Mouse (Mus musculus) midbrain, embryonic 12.5 days (tissue): ENCODE data around the gene Akt1s1. TPM values are rescaled to one million over a fixed set of nuclear protein-coding genes. Genes with fewer than 3 reads are reported as not detected.

Experiments used
- ATAC-seq: fragments of 200-750 bp; cut with Nextera tagmentation; 2 replicates; pipeline ENCODE4 v1.8.0; 2017; ENCODE audit warnings: low read depth, moderate TSS enrichment, moderate library complexity; ENCODE audit not compliant: low FRiP score
- H3K27ac ChIP-seq: fragments of 300-500 bp; sonication (generic); replicated peaks from 2 replicates; pipeline ENCODE4 v1.5.1; 2016; ENCODE audit warnings: mild to moderate bottlenecking
- H3K27me3 ChIP-seq: fragments of 300-500 bp; sonication (generic); 2 replicates; pipeline ENCODE4 v1.6.1; 2016; ENCODE audit warnings: mild to moderate bottlenecking
- H3K36me3 ChIP-seq: fragments of 300-500 bp; sonication (generic); 2 replicates; pipeline ENCODE4 v1.6.1; 2016
- H3K4me1 ChIP-seq: fragments of 300-500 bp; sonication (generic); 2 replicates; pipeline ENCODE4 v1.6.1; 2016
- H3K4me2 ChIP-seq: fragments of 300-500 bp; sonication (generic); replicated peaks from 2 replicates; pipeline ENCODE4 v1.6.1; 2016; ENCODE audit warnings: mild to moderate bottlenecking, moderate library complexity
- H3K4me3 ChIP-seq: fragments of 300-500 bp; sonication (generic); 2 replicates; pipeline ENCODE4 v1.5.1; 2016; ENCODE audit warnings: mild to moderate bottlenecking
- H3K9ac ChIP-seq: fragments of 300-500 bp; sonication (generic); replicated peaks from 2 replicates; pipeline ENCODE4 v1.6.1; 2016; ENCODE audit warnings: mild to moderate bottlenecking, moderate library complexity
- H3K9me3 ChIP-seq: fragments of 300-500 bp; sonication (generic); 2 replicates; pipeline ENCODE4 v1.6.1; 2016; ENCODE audit warnings: mild to moderate bottlenecking
- WGBS: fragments of 180-500 bp; shearing (Covaris S2); methylation state at CpG from one replicate; pipeline ENCODE4 v1.1.7; 2016; 5-methylcytosine and 5-hydroxymethylcytosine counted together
- polyA plus RNA-seq: library from polyadenylated mRNA; unstranded; fragments of >200 nt; fragmentation: Nextera tagmentation; extraction: Ambion mirVana; gene quantifications from 2 replicates; pipeline ENCODE4 v1.2.1, GENCODE M21; 2016

Akt1s1 gene
- polyA plus RNA-seq, 1 experiment from 2014 or later, result 99.2 TPM

GRCm38 (mm10) chr7:44832763-44833162, 16.0 kb upstream of the Akt1s1 start:
- WGBS, result 90% methylated on average over 4 of the region's 4 CpGs
- Histone ChIP-seq H3K4me3 (no peak overlapping the region), H3K9me3 (no peaks in the 10 kb centered on the region), H3K4me2 (no peak overlapping the region), H3K27me3 (peaks cover under 1% of the 10 kb centered on the region; the same call in 1 of the 2 replicates), H3K9ac (no peak overlapping the region), H3K4me1 (no peaks in the 10 kb centered on the region), H3K36me3 (peaks cover 44% of the 10 kb centered on the region), H3K27ac (no peak overlapping the region)
- no peak for ATAC-seq

- Histone ChIP-seq H3K9me3 (no peaks in the 10 kb centered on the region), H3K27ac (no peak overlapping the region), H3K36me3 (peaks cover 19% of the 10 kb centered on the region), H3K27me3 (peaks cover 28% of the 10 kb centered on the region), H3K4me2 (no peak overlapping the region), H3K4me3 (no peak overlapping the region), H3K4me1 (peaks cover 12% of the 10 kb centered on the region), H3K9ac (no peak overlapping the region)
- ATAC-seq, result no peak
- WGBS, result 100% methylated on average over 1 of the region's 1 CpGs
These were observed 13.3 kb upstream of the Akt1s1 start for GRCm38 (mm10) chr7:44835373-44836015.

- no peak for ATAC-seq
- no peak overlapping the region for H3K4me3 ChIP-seq
- H3K9ac ChIP-seq, result no peak overlapping the region
- H3K9me3 ChIP-seq, result no peaks in the 10 kb centered on the region
- WGBS, result 55% methylated on average over 3 of the region's 3 CpGs
- peaks cover 19% of the 10 kb centered on the region for H3K36me3 ChIP-seq
- peaks cover 12% of the 10 kb centered on the region for H3K4me1 ChIP-seq
- no peak overlapping the region for H3K27ac ChIP-seq
- peaks cover 33% of the 10 kb centered on the region for H3K27me3 ChIP-seq
- no peak overlapping the region for H3K4me2 ChIP-seq
These were observed 12.8 kb upstream of the Akt1s1 start for GRCm38 (mm10) chr7:44836016-44836404.

- no peaks in the 10 kb centered on the region for H3K9me3 ChIP-seq
- H3K27me3 ChIP-seq, result peaks cover 39% of the 10 kb centered on the region
- 87% methylated on average over 9 of the region's 9 CpGs for WGBS
- H3K4me3 ChIP-seq, result no peak overlapping the region
- peaks cover 19% of the 10 kb centered on the region; the same call in 1 of the 2 replicates for H3K36me3 ChIP-seq
- H3K9ac ChIP-seq, result no peak overlapping the region
- ATAC-seq, result no peak
- H3K4me1 ChIP-seq, result peaks cover 12% of the 10 kb centered on the region
- H3K4me2 ChIP-seq, result no peak overlapping the region
- H3K27ac ChIP-seq, result no peak overlapping the region
These were observed 12.3 kb upstream of the Akt1s1 start for GRCm38 (mm10) chr7:44836423-44837053.

- Histone ChIP-seq H3K36me3 (peaks cover 27% of the 10 kb centered on the region), H3K27ac (no peak overlapping the region), H3K4me1 (peaks cover 12% of the 10 kb centered on the region), H3K4me2 (no peak overlapping the region), H3K9ac (no peak overlapping the region), H3K9me3 (no peaks in the 10 kb centered on the region), H3K27me3 (peaks cover 43% of the 10 kb centered on the region), H3K4me3 (no peak overlapping the region)
- no peak for ATAC-seq
- 86% methylated on average over 6 of the region's 6 CpGs for WGBS
These were observed 10.7 kb upstream of the Akt1s1 start for GRCm38 (mm10) chr7:44838073-44838472.

GRCm38 (mm10) chr7:44839171-44839490, 9.7 kb upstream of the Akt1s1 start:
- Histone ChIP-seq H3K9ac (peak overlapping the region; percentile 50), H3K36me3 (peaks cover 37% of the 10 kb centered on the region), H3K27me3 (peaks cover 43% of the 10 kb centered on the region), H3K4me3 (peak overlapping the region; percentile 31), H3K9me3 (no peaks in the 10 kb centered on the region), H3K4me1 (peaks cover 12% of the 10 kb centered on the region), H3K4me2 (peak overlapping the region; percentile 51), H3K27ac (no peak overlapping the region)
- WGBS, result 30% methylated on average over 11 of the region's 11 CpGs
- ATAC-seq, result no peak

- H3K4me3 ChIP-seq, result peak overlapping the region; percentile 31
- WGBS, result 1% methylated on average over 58 of the region's 58 CpGs
- peak; percentile 68 for ATAC-seq
- no peak overlapping the region for H3K27ac ChIP-seq
- peak overlapping the region; percentile 50 for H3K9ac ChIP-seq
- no peaks in the 10 kb centered on the region for H3K9me3 ChIP-seq
- H3K4me2 ChIP-seq, result peak overlapping the region; percentile 51
- peaks cover 43% of the 10 kb centered on the region for H3K27me3 ChIP-seq
- H3K36me3 ChIP-seq, result peaks cover 42% of the 10 kb centered on the region
- H3K4me1 ChIP-seq, result peaks cover 12% of the 10 kb centered on the region
These were observed 9.2 kb upstream of the Akt1s1 start for GRCm38 (mm10) chr7:44839491-44840191.

- Histone ChIP-seq H3K9ac (no peak overlapping the region), H3K4me1 (peaks cover 12% of the 10 kb centered on the region), H3K27ac (no peak overlapping the region), H3K4me2 (no peak overlapping the region; the same call in 1 of the 2 replicates), H3K9me3 (no peaks in the 10 kb centered on the region), H3K27me3 (peaks cover 43% of the 10 kb centered on the region), H3K4me3 (no peak overlapping the region), H3K36me3 (peaks cover 50% of the 10 kb centered on the region)
- ATAC-seq, result no peak
- WGBS, result 58% methylated on average over 14 of the region's 14 CpGs
These were observed 8.4 kb upstream of the Akt1s1 start for GRCm38 (mm10) chr7:44840426-44840825.

- Histone ChIP-seq H3K9ac (no peak overlapping the region), H3K4me3 (no peak overlapping the region), H3K36me3 (peaks cover 64% of the 10 kb centered on the region), H3K9me3 (no peaks in the 10 kb centered on the region), H3K4me1 (peaks cover 12% of the 10 kb centered on the region), H3K27ac (no peak overlapping the region), H3K27me3 (peaks cover 43% of the 10 kb centered on the region), H3K4me2 (no peak overlapping the region)
- WGBS, result 98% methylated on average over 8 of the region's 8 CpGs
- no peak for ATAC-seq
These were observed 6.8 kb upstream of the Akt1s1 start for GRCm38 (mm10) chr7:44841825-44842463.

GRCm38 (mm10) chr7:44845006-44845405, 3.8 kb upstream of the Akt1s1 start:
- 95% methylated on average over 10 of the region's 10 CpGs for WGBS
- Histone ChIP-seq H3K4me2 (no peak overlapping the region), H3K4me1 (peaks cover 13% of the 10 kb centered on the region), H3K27me3 (peaks cover 19% of the 10 kb centered on the region), H3K9me3 (no peaks in the 10 kb centered on the region), H3K4me3 (no peak overlapping the region), H3K9ac (no peak overlapping the region), H3K36me3 (peaks cover 64% of the 10 kb centered on the region), H3K27ac (no peak overlapping the region)
- no peak for ATAC-seq

- Histone ChIP-seq H3K4me3 (no peak overlapping the region), H3K4me1 (peaks cover 27% of the 10 kb centered on the region), H3K4me2 (no peak overlapping the region), H3K27me3 (peaks cover 1% of the 10 kb centered on the region; the same call in 1 of the 2 replicates), H3K9me3 (no peaks in the 10 kb centered on the region), H3K9ac (no peak overlapping the region), H3K36me3 (peaks cover 50% of the 10 kb centered on the region), H3K27ac (no peak overlapping the region)
- no peak for ATAC-seq
- WGBS, result 93% methylated on average over 7 of the region's 7 CpGs
These were observed 2.0 kb upstream of the Akt1s1 start for GRCm38 (mm10) chr7:44846804-44847203.

GRCm38 (mm10) chr7:44847772-44848171, 1.0 kb upstream of the Akt1s1 start:
- H3K4me3 ChIP-seq, result peak overlapping the region; percentile 78
- peaks cover 29% of the 10 kb centered on the region for H3K4me1 ChIP-seq
- peak overlapping the region; percentile 51 for H3K9ac ChIP-seq
- H3K36me3 ChIP-seq, result peaks cover 46% of the 10 kb centered on the region
- peak overlapping the region; percentile 89 for H3K4me2 ChIP-seq
- H3K9me3 ChIP-seq, result no peaks in the 10 kb centered on the region
- no peak for ATAC-seq
- H3K27me3 ChIP-seq, result no peaks in the 10 kb centered on the region
- WGBS, result 90% methylated on average over 5 of the region's 5 CpGs
- H3K27ac ChIP-seq, result peak overlapping the region; percentile 93; the same call in 1 of the 2 replicates
